Mouse (Mus musculus) lung, postnatal 0 days (tissue): ENCODE results near the gene Tmem163. TPM values are rescaled to one million over a fixed set of nuclear protein-coding genes. Genes with fewer than 3 reads are reported as not detected.

ENCODE experiments used
- ATAC-seq: fragments of 200-750 bp; cut with Nextera tagmentation; 2 replicates; pipeline ENCODE4 v1.8.0; 2017; ENCODE audit warnings: moderate library complexity
- DNase-seq: peaks from one replicate; pipeline ENCODE4 v3.0.0-alpha.2; 2016; ENCODE audit warnings: low spot score
- H3K27ac ChIP-seq: fragments of 300-500 bp; sonication (generic); 2 replicates; pipeline ENCODE4 v1.5.1; 2014; ENCODE audit warnings: antibody characterized with exemption, mild to moderate bottlenecking, low read length, mixed read lengths
- H3K27me3 ChIP-seq: fragments of 300-500 bp; sonication (generic); replicated peaks from 2 replicates; pipeline ENCODE4 v1.6.1; 2014; ENCODE audit warnings: low read length, mixed read lengths; ENCODE audit not compliant: insufficient read depth
- H3K36me3 ChIP-seq: fragments of 300-500 bp; sonication (generic); 2 replicates; pipeline ENCODE4 v1.6.1; 2014; ENCODE audit warnings: low read length, mixed read lengths; ENCODE audit not compliant: insufficient read depth
- H3K4me1 ChIP-seq: fragments of 300-500 bp; sonication (generic); 2 replicates; pipeline ENCODE4 v1.6.1; 2014; ENCODE audit warnings: antibody characterized with exemption, low read depth, low read length, mixed read lengths; ENCODE audit not compliant: insufficient read depth
- H3K4me2 ChIP-seq: fragments of 300-500 bp; sonication (generic); replicated peaks from 2 replicates; pipeline ENCODE4 v1.6.1; 2014; ENCODE audit warnings: low read depth, mild to moderate bottlenecking, low read length, moderate library complexity, mixed read lengths
- H3K4me3 ChIP-seq: fragments of 300-500 bp; sonication (generic); 2 replicates; pipeline ENCODE4 v1.5.1; 2014; ENCODE audit warnings: low read depth, low read length
- H3K9ac ChIP-seq: fragments of 300-500 bp; sonication (generic); replicated peaks from 2 replicates; pipeline ENCODE4 v1.6.1; 2014; ENCODE audit warnings: low read depth, mild to moderate bottlenecking
- H3K9me3 ChIP-seq: fragments of 300-500 bp; sonication (generic); 2 replicates; pipeline ENCODE4 v1.6.1; 2016; ENCODE audit warnings: low read length, mixed read lengths
- CTCF ChIP-seq: IDR thresholded peaks from 2 replicates; pipeline ENCODE4 v1.5.1; 2016; ENCODE audit warnings: antibody characterized with exemption, mild to moderate bottlenecking
- EP300 ChIP-seq: IDR thresholded peaks from 2 replicates; pipeline ENCODE4 v1.6.1; 2016; ENCODE audit warnings: antibody characterized with exemption, mild to moderate bottlenecking, control low read depth
- WGBS: fragments of 180-500 bp; shearing (Covaris S2); extraction: QIAGEN DNeasy Blood & Tissue Kit; methylation state at CpG from one replicate; pipeline ENCODE4 v1.1.7; 2014; 5-methylcytosine and 5-hydroxymethylcytosine counted together
- polyA plus RNA-seq: library from polyadenylated mRNA; unstranded; fragments of >200 nt; fragmentation: Nextera tagmentation; extraction: Ambion mirVana; gene quantifications from 2 replicates; pipeline ENCODE4 v1.2.1, GENCODE M21; 2015

Tmem163 gene
- polyA plus RNA-seq, 1 experiment from 2014 or later = 20.0 TPM

DNA sequence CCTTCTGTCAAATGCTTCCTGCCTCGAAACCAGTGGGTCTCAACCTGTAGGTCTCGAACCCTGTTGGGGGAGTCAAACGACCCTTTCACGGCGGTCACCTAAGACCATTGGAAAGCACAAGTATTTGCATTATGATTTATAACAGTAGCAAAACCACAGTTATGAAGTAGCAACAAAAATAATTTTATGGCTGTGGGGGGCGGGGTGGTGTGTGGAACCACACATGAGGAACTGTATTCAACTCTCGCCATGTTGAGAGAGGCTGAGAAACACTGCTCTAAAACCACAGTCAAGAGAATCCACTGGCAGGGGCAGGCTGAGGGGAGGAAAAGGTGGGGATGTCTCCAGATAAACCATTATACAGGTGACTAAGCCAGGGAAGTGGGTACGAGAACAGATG, 166.2 kb downstream of the Tmem163 start:
- no peak for DNase-seq
- no peaks in the 10 kb centered on the region for H3K36me3 ChIP-seq
- H3K27me3 ChIP-seq = no peaks in the 10 kb centered on the region
- no peak overlapping the region for H3K4me2 ChIP-seq
- WGBS = 81% methylated on average over 8 of the region's 8 CpGs
- ATAC-seq = no peak
- no peaks in the 10 kb centered on the region for H3K4me1 ChIP-seq
- H3K27ac ChIP-seq = no peak overlapping the region
- H3K4me3 ChIP-seq = no peak overlapping the region
- no peaks in the 10 kb centered on the region for H3K9me3 ChIP-seq
- TF ChIP-seq CTCF (no peak), EP300 (no peak)
- no peak overlapping the region for H3K9ac ChIP-seq

DNA sequence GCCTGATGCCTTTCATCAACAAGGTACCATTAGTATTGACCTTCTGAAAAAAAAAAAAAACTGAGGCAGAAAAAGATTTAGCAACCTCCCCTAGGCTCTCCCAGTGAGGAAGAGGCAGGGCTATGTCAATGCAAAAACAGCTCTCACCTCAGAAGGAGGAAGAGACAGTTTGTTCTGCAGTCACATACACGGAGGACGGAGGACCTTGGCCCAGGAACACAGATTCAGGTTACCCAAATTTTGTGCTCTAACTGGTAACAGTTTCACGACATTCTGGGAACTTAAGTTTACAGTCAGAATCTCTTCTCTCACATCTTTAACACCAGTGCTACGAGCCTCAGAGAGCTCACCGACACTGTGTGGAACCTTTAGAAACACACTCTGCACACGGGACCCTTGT, 166.6 kb downstream of the Tmem163 start:
- no peaks in the 10 kb centered on the region for H3K36me3 ChIP-seq
- H3K9me3 ChIP-seq = no peaks in the 10 kb centered on the region
- H3K27me3 ChIP-seq = no peaks in the 10 kb centered on the region
- WGBS = 68% methylated on average over 6 of the region's 6 CpGs
- no peaks in the 10 kb centered on the region for H3K4me1 ChIP-seq
- no peak overlapping the region for H3K9ac ChIP-seq
- no peak for TF ChIP-seq CTCF
- no peak for TF ChIP-seq EP300
- DNase-seq (no peak), ATAC-seq (no peak)
- no peak overlapping the region for H3K4me2 ChIP-seq
- no peak overlapping the region for H3K27ac ChIP-seq
- no peak overlapping the region for H3K4me3 ChIP-seq

DNA sequence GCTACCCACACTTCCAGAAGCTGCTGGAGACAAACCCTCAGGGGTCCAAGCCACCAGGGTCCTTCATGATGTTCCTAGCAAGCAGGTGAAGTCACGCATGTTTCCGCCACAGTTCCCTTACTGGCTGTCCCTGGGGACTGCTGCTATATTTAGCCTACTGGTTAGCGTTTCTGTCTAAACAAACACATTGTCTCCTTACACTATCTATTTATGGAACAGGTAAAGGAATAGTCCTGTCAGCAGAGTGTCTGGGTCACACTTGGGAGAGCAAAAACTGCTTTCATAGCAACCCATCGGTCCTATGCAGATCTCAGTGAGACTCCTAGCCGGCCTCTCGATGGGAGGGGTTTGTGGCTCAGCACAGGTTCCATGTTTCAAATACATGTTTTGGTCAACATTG, 168.0 kb downstream of the Tmem163 start:
- WGBS = 83% methylated on average over 6 of the region's 6 CpGs
- no peak for DNase-seq

DNA sequence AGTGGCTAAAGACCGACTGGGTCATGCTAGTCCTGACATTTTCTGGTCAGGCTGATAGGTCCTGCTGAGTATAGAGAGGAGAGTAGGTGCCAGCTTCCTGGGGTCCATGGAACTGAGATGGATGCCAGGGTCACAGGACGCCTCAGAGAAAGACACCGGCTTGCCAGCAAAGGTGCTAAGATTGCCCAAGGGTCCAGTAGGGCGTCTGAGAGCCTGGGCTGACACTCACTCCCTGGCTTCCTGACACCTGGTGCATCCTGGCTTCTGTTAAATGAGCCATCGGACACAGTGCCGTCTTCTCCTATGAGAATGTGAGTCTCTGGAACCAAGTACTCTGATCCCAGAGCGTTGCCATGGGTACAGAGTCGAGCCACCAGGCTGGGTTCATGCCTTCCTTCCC, 170.4 kb downstream of the Tmem163 start:
- TF ChIP-seq EP300 = no peak
- no peak for TF ChIP-seq CTCF
- H3K4me1 ChIP-seq = no peaks in the 10 kb centered on the region
- no peaks in the 10 kb centered on the region for H3K9me3 ChIP-seq
- DNase-seq (no peak), ATAC-seq (no peak)
- H3K4me2 ChIP-seq = no peak overlapping the region
- H3K27me3 ChIP-seq = no peaks in the 10 kb centered on the region
- H3K4me3 ChIP-seq = no peak overlapping the region
- H3K27ac ChIP-seq = no peak overlapping the region
- H3K36me3 ChIP-seq = no peaks in the 10 kb centered on the region
- no peak overlapping the region for H3K9ac ChIP-seq
- 72% methylated on average over 8 of the region's 8 CpGs for WGBS

More for the DNA sequence above, 168.0 kb downstream of the Tmem163 start:
- no peak for ATAC-seq
- no peak overlapping the region for H3K4me2 ChIP-seq
- H3K9ac ChIP-seq = no peak overlapping the region
- H3K27me3 ChIP-seq = no peaks in the 10 kb centered on the region
- H3K4me3 ChIP-seq = no peak overlapping the region
- no peaks in the 10 kb centered on the region for H3K9me3 ChIP-seq
- H3K27ac ChIP-seq = no peak overlapping the region
- H3K4me1 ChIP-seq = no peaks in the 10 kb centered on the region
- TF ChIP-seq EP300 = no peak
- TF ChIP-seq CTCF = no peak
- no peaks in the 10 kb centered on the region for H3K36me3 ChIP-seq

DNA sequence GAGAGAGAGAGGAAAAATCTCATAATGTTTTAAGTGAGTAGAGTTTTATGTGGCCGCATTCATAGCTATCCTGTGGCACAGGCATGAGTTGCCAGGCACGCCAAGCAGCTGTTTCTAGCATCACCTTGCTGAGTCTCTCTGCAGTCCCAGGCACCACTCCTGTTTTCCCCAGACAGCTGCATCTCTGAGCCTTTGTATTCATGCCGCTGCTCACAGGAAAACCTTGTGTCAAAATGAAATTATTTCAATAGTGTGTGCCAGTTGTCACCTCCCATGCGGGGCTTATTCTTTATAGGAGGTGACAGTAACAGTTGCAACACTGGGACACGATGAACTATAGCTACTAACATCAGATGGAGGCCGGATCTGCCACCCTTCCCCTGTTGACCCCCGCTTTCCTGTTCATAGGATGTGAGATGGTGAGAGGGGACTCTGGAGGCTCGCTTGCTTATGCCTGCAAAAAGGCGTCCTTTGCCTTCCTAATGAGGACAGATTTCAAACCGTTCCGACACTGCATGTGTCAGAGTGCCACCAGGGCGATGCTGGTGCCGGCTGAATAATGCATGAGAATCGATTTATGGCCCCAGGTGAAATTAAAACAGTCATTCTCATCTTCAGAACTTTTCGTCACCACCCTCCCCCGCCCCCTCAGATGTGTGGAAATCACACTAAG, 171.1 kb downstream of the Tmem163 start:
- DNase-seq (no peak), ATAC-seq (no peak)
- Histone ChIP-seq H3K9me3 (no peaks in the 10 kb centered on the region), H3K4me3 (no peak overlapping the region), H3K27me3 (no peaks in the 10 kb centered on the region), H3K36me3 (no peaks in the 10 kb centered on the region), H3K9ac (no peak overlapping the region), H3K4me1 (no peaks in the 10 kb centered on the region), H3K27ac (no peak overlapping the region), H3K4me2 (no peak overlapping the region)
- WGBS = 78% methylated on average over 16 of the region's 16 CpGs
- TF ChIP-seq EP300 (no peak), CTCF (no peak)

DNA sequence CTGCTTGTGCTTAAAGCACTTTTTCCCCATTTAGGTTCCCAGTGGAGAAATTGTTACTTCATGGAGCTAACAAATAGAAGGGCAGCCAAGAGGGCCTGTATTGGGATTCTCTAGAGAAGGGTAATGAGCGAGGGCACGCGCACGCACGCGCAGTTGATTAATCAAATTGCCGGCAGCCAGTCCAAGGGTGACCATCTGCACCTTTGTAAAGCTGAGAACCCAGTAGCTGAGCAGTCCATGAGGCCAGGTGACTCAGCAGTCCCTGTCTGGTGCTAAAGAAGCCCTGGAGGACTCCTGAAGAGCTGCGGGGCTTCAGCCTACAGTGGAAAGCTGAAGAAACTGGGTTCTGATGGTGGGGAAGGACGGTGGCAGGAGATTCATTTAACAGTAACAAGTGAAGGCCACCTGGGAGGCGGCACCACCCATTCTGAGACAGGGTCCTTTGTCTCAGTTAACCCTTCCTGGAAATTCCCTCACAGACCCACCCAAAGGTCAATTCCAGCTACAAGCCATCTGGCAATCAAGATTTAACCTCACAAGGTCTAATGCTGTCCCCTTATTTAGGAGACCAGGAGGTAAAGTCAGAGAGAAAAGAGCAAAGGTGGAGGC, 172.2 kb downstream of the Tmem163 start:
- DNase-seq (no peak), ATAC-seq (no peak)
- Histone ChIP-seq H3K4me1 (no peaks in the 10 kb centered on the region), H3K9ac (no peak overlapping the region), H3K27me3 (no peaks in the 10 kb centered on the region), H3K36me3 (no peaks in the 10 kb centered on the region), H3K4me3 (no peak overlapping the region), H3K27ac (no peak overlapping the region), H3K9me3 (no peaks in the 10 kb centered on the region), H3K4me2 (no peak overlapping the region)
- TF ChIP-seq CTCF (no peak), EP300 (no peak)
- 76% methylated on average over 10 of the region's 10 CpGs for WGBS
